17 mouse cellular contexts compared by ENCODE assay signal in the genomic region with DNA sequence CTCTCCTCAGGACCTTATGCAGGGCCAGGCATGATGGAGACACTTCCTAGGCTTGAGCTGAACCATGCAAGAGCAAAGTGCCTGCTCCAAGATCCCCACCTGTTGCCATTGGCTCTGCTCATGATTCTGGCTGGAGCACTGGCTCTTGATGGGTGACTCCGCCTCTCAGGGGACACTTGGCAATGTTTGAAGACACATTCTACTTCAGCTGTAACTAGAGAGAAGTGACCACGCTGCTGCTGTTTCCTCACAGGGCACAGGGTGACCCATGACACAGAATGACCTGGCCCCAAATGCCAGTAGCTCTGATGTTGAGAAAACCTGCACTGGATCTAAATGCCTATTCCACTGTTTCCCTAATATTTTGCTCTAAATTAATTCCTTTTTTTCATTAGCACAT. TPM values are rescaled to one million over a fixed set of nuclear protein-coding genes. Genes with fewer than 3 reads are reported as not detected.
DNase-seq lines count a peak whose midpoint lies in the region; ATAC-seq and TF ChIP-seq lines count a peak whose summit lies in the region.
"Had no signal": no experiment of that assay in that cellular context is flagged by ENCODE, and none has a peak within 500 bp of the region (broad histone marks: within the 10 kb centered on the region; RNA-seq: fewer than 3 reads in every experiment).

No protein-coding gene starts in this region.

- no peaks in the 10 kb centered on the region for H3K9me3 ChIP-seq in liver, postnatal 0 days (ENCODE audit: low read length)
- H3K9me3 ChIP-seq in liver, embryonic 12.5 days (replicated peaks): no peaks in the 10 kb centered on the region
- H3K9me3 ChIP-seq in midbrain, embryonic 13.5 days: no peaks in the 10 kb centered on the region
- no peaks in the 10 kb centered on the region for H3K9me3 ChIP-seq in hindbrain, postnatal 0 days (ENCODE audit: low read length)
- H3K9me3 ChIP-seq: G1E; kidney, embryonic 15.5 days had no signal

- TF ChIP-seq CTCF in liver, postnatal 0 days (IDR thresholded peaks at IDR 0.05; ENCODE audit: low read depth): no peak
- TF ChIP-seq CTCF in hindbrain, postnatal 0 days (IDR thresholded peaks at IDR 0.05; ENCODE audit: low read depth): no peak

- H3K9ac ChIP-seq in liver, postnatal 0 days (replicated peaks): no peak overlapping the region
- no peak overlapping the region for H3K9ac ChIP-seq in liver, embryonic 12.5 days
- no peak overlapping the region for H3K9ac ChIP-seq in midbrain, embryonic 13.5 days (replicated peaks)
- no peak overlapping the region for H3K9ac ChIP-seq in hindbrain, postnatal 0 days (replicated peaks; ENCODE audit: low read length)
- H3K9ac ChIP-seq: kidney, embryonic 15.5 days; liver, embryonic 14.5 days had no signal

- DNase-seq in liver, postnatal 0 days: peak; percentile 45
- peak; percentile 59 to 63 for DNase-seq in adrenal gland, postnatal 36 days
- peak; percentile 40 for DNase-seq in lung, postnatal 10 days
- no peak for DNase-seq in urinary bladder, postnatal 25 days (ENCODE audit: low spot score)
- DNase-seq in hindbrain, postnatal 0 days (ENCODE audit: low spot score): no peak
- DNase-seq: cerebellum, adult 11-12 months; cerebellum, postnatal 25 days; heart, adult 18-20 months; left cerebral cortex, postnatal 4 days had no signal

- 54% methylated on average over 2 of the region's 2 CpGs for WGBS in liver, postnatal 0 days (ENCODE audit: insufficient replicate concordance)
- WGBS in liver, embryonic 12.5 days (ENCODE audit: insufficient replicate concordance): 50% methylated on average over 2 of the region's 2 CpGs
- WGBS in midbrain, embryonic 13.5 days: 72% methylated on average over 2 of the region's 2 CpGs
- 76% methylated on average over 2 of the region's 2 CpGs for WGBS in hindbrain, postnatal 0 days

- no peaks in the 10 kb centered on the region for H3K27me3 ChIP-seq in liver, postnatal 0 days (ENCODE audit: insufficient read depth, low read length)
- no peaks in the 10 kb centered on the region for H3K27me3 ChIP-seq in liver, embryonic 12.5 days (replicated peaks)
- H3K27me3 ChIP-seq in midbrain, embryonic 13.5 days: no peaks in the 10 kb centered on the region
- no peaks in the 10 kb centered on the region for H3K27me3 ChIP-seq in hindbrain, postnatal 0 days (ENCODE audit: insufficient read depth, low read length)
- H3K27me3 ChIP-seq: kidney, embryonic 15.5 days had no signal

- no peak overlapping the region for H3K4me2 ChIP-seq in liver, postnatal 0 days (ENCODE audit: low read depth, low read length)
- H3K4me2 ChIP-seq in liver, embryonic 12.5 days: no peak overlapping the region
- H3K4me2 ChIP-seq in midbrain, embryonic 13.5 days (replicated peaks): no peak overlapping the region
- H3K4me2 ChIP-seq in hindbrain, postnatal 0 days (ENCODE audit: low read depth, low read length): no peak overlapping the region
- H3K4me2 ChIP-seq: kidney, embryonic 15.5 days had no signal

- ATAC-seq in liver, postnatal 0 days: peak; percentile 77
- ATAC-seq in liver, embryonic 12.5 days: no peak
- no peak for ATAC-seq in midbrain, embryonic 13.5 days
- ATAC-seq in hindbrain, postnatal 0 days: no peak
- ATAC-seq: CD4-positive, CD25-positive, alpha-beta regulatory T cell, adult 4 months; midbrain, embryonic 16.5 days had no signal

- H3K4me1 ChIP-seq in liver, postnatal 0 days (ENCODE audit: insufficient read depth): peaks cover 7% of the 10 kb centered on the region
- no peaks in the 10 kb centered on the region for H3K4me1 ChIP-seq in liver, embryonic 12.5 days
- H3K4me1 ChIP-seq in midbrain, embryonic 13.5 days (replicated peaks): no peaks in the 10 kb centered on the region
- H3K4me1 ChIP-seq in hindbrain, postnatal 0 days (ENCODE audit: insufficient read depth, low read length): no peaks in the 10 kb centered on the region
- H3K4me1 ChIP-seq: kidney, embryonic 15.5 days had no signal

- no peaks in the 10 kb centered on the region for H3K36me3 ChIP-seq in liver, postnatal 0 days (replicated peaks; ENCODE audit: insufficient read depth, low read length)
- H3K36me3 ChIP-seq in liver, embryonic 12.5 days: no peaks in the 10 kb centered on the region
- H3K36me3 ChIP-seq in midbrain, embryonic 13.5 days: no peaks in the 10 kb centered on the region
- no peaks in the 10 kb centered on the region for H3K36me3 ChIP-seq in hindbrain, postnatal 0 days (ENCODE audit: insufficient read depth, low read length)
- H3K36me3 ChIP-seq: G1E; kidney, embryonic 15.5 days had no signal

- H3K27ac ChIP-seq in liver, postnatal 0 days (ENCODE audit: low read depth): peak overlapping the region; percentile 40; the same call in 1 of the 2 replicates
- no peak overlapping the region for H3K27ac ChIP-seq in liver, embryonic 12.5 days
- H3K27ac ChIP-seq in midbrain, embryonic 13.5 days: no peak overlapping the region
- H3K27ac ChIP-seq in hindbrain, postnatal 0 days: no peak overlapping the region
- H3K27ac ChIP-seq: kidney, embryonic 15.5 days; liver, embryonic 14.5 days had no signal

- H3K4me3 ChIP-seq in liver, postnatal 0 days (ENCODE audit: low read depth, low read length): no peak overlapping the region
- H3K4me3 ChIP-seq in liver, embryonic 12.5 days: no peak overlapping the region
- H3K4me3 ChIP-seq in midbrain, embryonic 13.5 days (replicated peaks): no peak overlapping the region
- H3K4me3 ChIP-seq in hindbrain, postnatal 0 days (ENCODE audit: low read length): no peak overlapping the region
- H3K4me3 ChIP-seq: kidney, embryonic 15.5 days; megakaryocyte, embryonic 14.5 days had no signal

- TF ChIP-seq EP300 in liver, postnatal 0 days (IDR thresholded peaks at IDR 0.05; ENCODE audit: low read depth): no peak

RNA-seq across cellular contexts. Expression of gene Mrtfb, which starts 16.7 kb away (rescaled TPM):
- 5.8 and 6.0 TPM in 2 replicates for polyA plus RNA-seq in liver, postnatal 0 days (2015; fragmentation: Nextera tagmentation; extraction: Ambion mirVana)
- polyA plus RNA-seq in liver, embryonic 12.5 days (2016; fragmentation: Nextera tagmentation; extraction: Ambion mirVana): 5.5 and 5.7 TPM in 2 replicates
- 10 to 100 TPM; 32.7 to 32.9 TPM for total RNA-seq in adrenal gland, postnatal 36 days (2021)
- 10.0 and 12.6 TPM in 2 replicates for polyA plus RNA-seq in midbrain, embryonic 13.5 days (2015; fragmentation: Nextera tagmentation; extraction: Ambion mirVana)
- total RNA-seq in hindbrain, postnatal 0 days (2014; rRNA removed): 19.3 and 20.0 TPM in 2 replicates
- polyA plus RNA-seq in hindbrain, postnatal 0 days (2015; fragmentation: Nextera tagmentation; extraction: Ambion mirVana): 11.5 and 11.6 TPM in 2 replicates

Comparison
In these comparisons a context has a peak if more than half of its experiments do, and no peak if none do; other contexts are left out.
1. DNase-seq: peak in liver, postnatal 0 days (single experiment), adrenal gland, postnatal 36 days (2 of 2) and lung, postnatal 10 days (single experiment); none in urinary bladder, postnatal 25 days (single experiment) and hindbrain, postnatal 0 days (single experiment).